Mouse (Mus musculus): ENCODE results near the gene Dnase2b. TPM values are rescaled to one million over a fixed set of nuclear protein-coding genes. Genes with fewer than 3 reads are reported as not detected.

Gene Dnase2b
- total RNA-seq (2023) = not detected

GRCm38 (mm10) chr3:146615496-146615895 lies at the start of gene Dnase2b:
Gene Dnase2b, minus strand, starts transcription at chr3:146615596.

GRCm38 (mm10) chr3:146651217-146651616 lies 35.8 kb upstream of the Dnase2b start, which contains the start of gene 4930503B20Rik:
Gene 4930503B20Rik, minus strand, starts transcription at chr3:146651317.

GRCm38 (mm10) chr3:146570148-146570782 lies 45.1 kb downstream of the Dnase2b start, which contains the start of gene Uox:
Gene Uox, plus strand, starts transcription at chr3:146570426.

Other genes with a start within 250 kb of the Dnase2b start
- 4.0 TPM for gene Ssx2ip, start 211.0 kb downstream of the Dnase2b start, total RNA-seq (2023)
- gene Ctbs, start 165.8 kb downstream of the Dnase2b start, total RNA-seq (2023) = 5.7 TPM
- 6.2 TPM for gene Spata1, start 115.8 kb downstream of the Dnase2b start, total RNA-seq (2023)
- gene Gng5, start 115.8 kb downstream of the Dnase2b start, total RNA-seq (2023) = 166 TPM
- 119 TPM for gene Rpf1, start 94.2 kb downstream of the Dnase2b start, total RNA-seq (2023)
- gene Uox, start 45.2 kb downstream of the Dnase2b start, total RNA-seq (2023) = not detected
- gene 4930503B20Rik, start 35.7 kb upstream of the Dnase2b start, total RNA-seq (2023) = not detected
- 1.0 TPM for gene Samd13, start 70.0 kb upstream of the Dnase2b start, total RNA-seq (2023)
- 133 TPM for gene Prkacb, start 197.4 kb upstream of the Dnase2b start, total RNA-seq (2023)
- not detected for gene Ttll7, start 236.8 kb upstream of the Dnase2b start, total RNA-seq (2023)

Data from CD4-positive naive resting alpha-beta T cell, adult 57 days (primary cell).